Mouse (Mus musculus) layer of hippocampus, postnatal 10 days (tissue): ENCODE measurements at regions not wholly inside any gene's neighbourhood (a gene's known extent, or its start where the extent isn't known, plus 50 kb on each side); places are given as distances from the start of the nearest gene placed in this dataset.
A peak's percentile ranks its signal among the peaks of the same experiment; 100 is the strongest.
"Not testable (repeated sequence)": the region's sequence is repeated elsewhere in the genome, so short reads cannot be mapped to it uniquely, and the experiment has no call there.

ENCODE experiments used
- DNase-seq, 2 experiments: peaks; one replicate each; pipeline ENCODE4 v3.0.0; 2021; ENCODE audit warnings: low spot score in 2 of 2

GRCm38 (mm10) chr11:23079936-23080794, 72.8 kb downstream of the Fam161a start:
- DNase-seq = no peak

GRCm38 (mm10) chr11:23081616-23082015, 74.3 kb downstream of the Fam161a start:
- DNase-seq = no peak

- not testable (repeated sequence) for DNase-seq
These were observed 76.5 kb downstream of the Fam161a start for GRCm38 (mm10) chr11:23083811-23084210.

GRCm38 (mm10) chr11:23095287-23095686, 88.0 kb downstream of the Fam161a start:
- no peak for DNase-seq

- not testable (repeated sequence) for DNase-seq
These were observed 88.4 kb downstream of the Fam161a start for GRCm38 (mm10) chr11:23095723-23096122.

- DNase-seq = no peak
These were observed 89.3 kb downstream of the Fam161a start for GRCm38 (mm10) chr11:23096451-23097222.

- no peak for DNase-seq
These were observed 89.8 kb downstream of the Fam161a start for GRCm38 (mm10) chr11:23097223-23097490.

- no peak for DNase-seq
These were observed 107.3 kb downstream of the Fam161a start for GRCm38 (mm10) chr11:23114636-23115035.

GRCm38 (mm10) chr11:23120533-23121210, 113.3 kb downstream of the Fam161a start:
- no peak for DNase-seq

- DNase-seq = peak; percentile 10 to 33
These were observed 117.0 kb downstream of the Fam161a start for GRCm38 (mm10) chr11:23124198-23124951.

- no peak for DNase-seq
These were observed 123.8 kb downstream of the Fam161a start for GRCm38 (mm10) chr11:23131122-23131521.

GRCm38 (mm10) chr11:23131632-23132031, 124.2 kb upstream of the Xpo1 start:
- DNase-seq = no peak

GRCm38 (mm10) chr11:23140429-23141099, 115.3 kb upstream of the Xpo1 start:
- peak; percentile 10 to 13 for DNase-seq

GRCm38 (mm10) chr11:23141100-23141837, 114.6 kb upstream of the Xpo1 start:
- DNase-seq = no peak

GRCm38 (mm10) chr11:23148048-23148596, 107.7 kb upstream of the Xpo1 start:
- no peak for DNase-seq

GRCm38 (mm10) chr11:23149556-23150244, 106.1 kb upstream of the Xpo1 start:
- DNase-seq = no peak

- DNase-seq = no peak
These were observed 101.0 kb upstream of the Xpo1 start for GRCm38 (mm10) chr11:23154851-23155250.

- DNase-seq = no peak
These were observed 87.2 kb upstream of the Xpo1 start for GRCm38 (mm10) chr11:23168546-23169218.
